ENCODE assay signal across 8 mouse cellular contexts in the genomic region with DNA sequence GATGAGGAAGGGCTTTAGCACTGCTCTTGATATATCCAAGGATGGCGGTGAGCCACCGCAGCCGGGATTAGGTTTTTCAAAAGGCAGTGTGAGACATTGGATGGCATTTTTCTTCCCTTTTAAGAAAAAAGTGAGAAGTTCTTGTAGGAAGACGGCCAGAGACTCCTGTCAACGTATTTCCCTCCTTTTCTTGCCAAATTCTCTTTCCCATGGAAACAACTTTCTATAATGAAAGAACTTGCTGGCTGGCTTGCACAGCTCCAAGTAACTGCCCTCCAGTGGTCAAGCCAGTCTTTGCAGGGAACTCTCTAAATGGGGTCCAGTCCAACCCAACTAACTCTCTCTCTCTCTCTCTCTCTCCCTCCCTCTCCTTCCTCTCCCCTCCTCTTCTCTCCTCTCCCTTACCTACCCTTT. TPM values are rescaled to one million over a fixed set of nuclear protein-coding genes. Genes with fewer than 3 reads are reported as not detected.
DNase-seq lines count a peak whose midpoint lies in the region; ATAC-seq and TF ChIP-seq lines count a peak whose summit lies in the region.

No protein-coding gene starts in this region.

- no peak for ATAC-seq in kidney, embryonic 14.5 days (ENCODE audit: low FRiP score, low TSS enrichment)
- no peak for ATAC-seq in forebrain, embryonic 11.5 days (replicated peaks; ENCODE audit: low FRiP score)
- ATAC-seq in midbrain, embryonic 14.5 days (ENCODE audit: low FRiP score, low TSS enrichment) = no peak
- no peak for ATAC-seq in stomach, postnatal 0 days (ENCODE audit: low FRiP score, low TSS enrichment)

- no peaks in the 10 kb centered on the region for H3K9me3 ChIP-seq in kidney, embryonic 14.5 days (ENCODE audit: control insufficient read depth, low read length)
- no peaks in the 10 kb centered on the region for H3K9me3 ChIP-seq in forebrain, embryonic 11.5 days (ENCODE audit: control insufficient read depth, low read length)
- no peaks in the 10 kb centered on the region for H3K9me3 ChIP-seq in midbrain, embryonic 14.5 days (ENCODE audit: control insufficient read depth, low read length)
- no peaks in the 10 kb centered on the region for H3K9me3 ChIP-seq in stomach, postnatal 0 days (ENCODE audit: control insufficient read depth, low read length)

- no peaks in the 10 kb centered on the region for H3K27me3 ChIP-seq in kidney, embryonic 14.5 days (ENCODE audit: control insufficient read depth, insufficient read depth, low read length)
- H3K27me3 ChIP-seq in forebrain, embryonic 11.5 days (ENCODE audit: control insufficient read depth, insufficient read depth, low read length) = no peaks in the 10 kb centered on the region
- no peaks in the 10 kb centered on the region for H3K27me3 ChIP-seq in midbrain, embryonic 14.5 days (ENCODE audit: control insufficient read depth, insufficient read depth, low read length)
- H3K27me3 ChIP-seq in stomach, postnatal 0 days (ENCODE audit: control insufficient read depth, insufficient read depth, low read length) = no peaks in the 10 kb centered on the region

- WGBS in kidney, embryonic 14.5 days = 55% methylated on average over 5 of the region's 5 CpGs
- WGBS in bone marrow, adult 2 months = 58% methylated on average over 5 of the region's 5 CpGs
- 59% methylated on average over 5 of the region's 5 CpGs for WGBS in forebrain, embryonic 11.5 days
- WGBS in midbrain, embryonic 14.5 days = 51% methylated on average over 5 of the region's 5 CpGs
- 48% methylated on average over 5 of the region's 5 CpGs for WGBS in stomach, postnatal 0 days

- TF ChIP-seq EP300 in stomach, postnatal 0 days (optimal IDR thresholded peaks at IDR 0.05) = no peak

- H3K27ac ChIP-seq in kidney, embryonic 14.5 days (ENCODE audit: low read depth, low read length) = no peak overlapping the region
- no peak overlapping the region for H3K27ac ChIP-seq in bone marrow, adult 2 months (ENCODE audit: control insufficient read depth, insufficient read depth, low read depth, low read length, poor library complexity)
- no peak overlapping the region for H3K27ac ChIP-seq in forebrain, embryonic 11.5 days (ENCODE audit: low read depth, low read length)
- no peak overlapping the region for H3K27ac ChIP-seq in midbrain, embryonic 14.5 days (replicated peaks; ENCODE audit: low read depth, low read length)
- H3K27ac ChIP-seq in stomach, postnatal 0 days (replicated peaks) = no peak overlapping the region

- no peak for TF ChIP-seq POLR2A in bone marrow, adult 2 months (IDR thresholded peaks at IDR 0.05; ENCODE audit: borderline replicate concordance, control insufficient read depth, low read depth, low read length)

- H3K4me2 ChIP-seq in kidney, embryonic 14.5 days (replicated peaks; ENCODE audit: low read depth, low read length) = no peak overlapping the region
- H3K4me2 ChIP-seq in forebrain, embryonic 11.5 days (ENCODE audit: low read depth, low read length, severe bottlenecking) = no peak overlapping the region
- no peak overlapping the region for H3K4me2 ChIP-seq in midbrain, embryonic 14.5 days (ENCODE audit: low read length)
- peak overlapping the region; percentile 23 for H3K4me2 ChIP-seq in stomach, postnatal 0 days (replicated peaks; ENCODE audit: low read depth)

- 0 out of 2 replicates have a peak, but pooled peaks cover 4% of the 10 kb centered on the region for H3K4me1 ChIP-seq in kidney, embryonic 14.5 days (ENCODE audit: control insufficient read depth, insufficient read depth, low read length)
- H3K4me1 ChIP-seq in bone marrow, adult 2 months (ENCODE audit: control insufficient read depth, insufficient read depth, low read length) = no peaks in the 10 kb centered on the region
- H3K4me1 ChIP-seq in forebrain, embryonic 11.5 days (replicated peaks; ENCODE audit: control insufficient read depth, insufficient read depth, low read length) = 0 out of 2 replicates have a peak, but pooled peaks cover 2% of the 10 kb centered on the region
- H3K4me1 ChIP-seq in midbrain, embryonic 14.5 days (ENCODE audit: control insufficient read depth, insufficient read depth, low read length) = no peaks in the 10 kb centered on the region; the same call in 1 of the 2 replicates
- no peaks in the 10 kb centered on the region; the same call in 1 of the 2 replicates for H3K4me1 ChIP-seq in stomach, postnatal 0 days (replicated peaks; ENCODE audit: control insufficient read depth, insufficient read depth)

- TF ChIP-seq CTCF in bone marrow, adult 2 months (IDR thresholded peaks at IDR 0.05; ENCODE audit: control insufficient read depth, insufficient read depth, low read length) = peak; percentile 58
- TF ChIP-seq CTCF in stomach, postnatal 0 days (IDR thresholded peaks at IDR 0.05; ENCODE audit: low read depth) = peak; percentile 84

- no peak overlapping the region for H3K4me3 ChIP-seq in kidney, embryonic 14.5 days (ENCODE audit: low read length)
- H3K4me3 ChIP-seq in bone marrow, adult 2 months (replicated peaks; ENCODE audit: control insufficient read depth, low read depth, low read length) = no peak overlapping the region
- H3K4me3 ChIP-seq in forebrain, embryonic 11.5 days (ENCODE audit: low read depth, low read length) = no peak overlapping the region
- no peak overlapping the region for H3K4me3 ChIP-seq in midbrain, embryonic 14.5 days (replicated peaks; ENCODE audit: low read depth, low read length)
- H3K4me3 ChIP-seq in stomach, postnatal 0 days (ENCODE audit: low read depth, low read length) = no peak overlapping the region

- H3K9ac ChIP-seq in kidney, embryonic 14.5 days (ENCODE audit: low read depth, low read length) = no peak overlapping the region
- H3K9ac ChIP-seq in forebrain, embryonic 11.5 days (ENCODE audit: low read length) = no peak overlapping the region
- no peak overlapping the region for H3K9ac ChIP-seq in midbrain, embryonic 14.5 days (replicated peaks; ENCODE audit: low read length)
- no peak overlapping the region for H3K9ac ChIP-seq in stomach, postnatal 0 days (ENCODE audit: low read length)

- peak; percentile 61 for DNase-seq in kidney, adult 18-20 months
- DNase-seq in forebrain, embryonic 11.5 days (ENCODE audit: low spot score) = peak; percentile 61
- peak; percentile 78 for DNase-seq in heart, postnatal 4 days
- DNase-seq in left cerebral cortex, postnatal 36 days (ENCODE audit: low spot score in 2 of 2) = peak; percentile 40 to 54
- DNase-seq in midbrain, embryonic 14.5 days = peak; percentile 81
- DNase-seq in stomach, postnatal 0 days (ENCODE audit: low spot score) = peak; percentile 66

- H3K36me3 ChIP-seq in kidney, embryonic 14.5 days (ENCODE audit: control insufficient read depth, insufficient read depth, low read length) = no peaks in the 10 kb centered on the region
- H3K36me3 ChIP-seq in forebrain, embryonic 11.5 days (ENCODE audit: control insufficient read depth, insufficient read depth, low read length) = no peaks in the 10 kb centered on the region
- no peaks in the 10 kb centered on the region for H3K36me3 ChIP-seq in midbrain, embryonic 14.5 days (ENCODE audit: control insufficient read depth, insufficient read depth, low read length)
- no peaks in the 10 kb centered on the region for H3K36me3 ChIP-seq in stomach, postnatal 0 days (ENCODE audit: control insufficient read depth, insufficient read depth, low read length)

- intact Hi-C loops in left cerebral cortex, postnatal 36 days (cut with DNase I) = no loop called here

RNA-seq across cellular contexts. Expression of gene St7, which starts 3.6 kb away (rescaled TPM):
- polyA plus RNA-seq in kidney, embryonic 14.5 days (2014; fragmentation: Nextera tagmentation; extraction: Ambion mirVana) = 18.0 and 22.4 TPM in 2 replicates
- 12.6 and 18.8 TPM in 2 replicates for polyA plus RNA-seq in bone marrow, adult 2 months (2011; ENCODE audit: insufficient read depth, insufficient read length, low replicate concordance, missing spikeins)
- 32.9 and 33.7 TPM in 2 replicates for polyA plus RNA-seq in forebrain, embryonic 11.5 days (2014; fragmentation: Nextera tagmentation; extraction: Ambion mirVana)
- 10 to 100 TPM; 33.5 to 35.9 TPM for total RNA-seq in heart, postnatal 4 days (2021)
- total RNA-seq in left cerebral cortex, postnatal 36 days (2021) = 10 to 100 TPM; 28.7 to 44.5 TPM
- 61.4 TPM in 2 replicates for polyA plus RNA-seq in midbrain, embryonic 14.5 days (2014; fragmentation: Nextera tagmentation; extraction: Ambion mirVana)
- 11.8 and 12.5 TPM in 2 replicates for polyA plus RNA-seq in stomach, postnatal 0 days (2015; fragmentation: Nextera tagmentation; extraction: Ambion mirVana)
